Mouse (Mus musculus) olfactory bulb, adult 2 months (tissue): ENCODE results near the gene Rap1gap. TPM values are rescaled to one million over a fixed set of nuclear protein-coding genes. Genes with fewer than 3 reads are reported as not detected.

Experiments used
- H3K27ac ChIP-seq: fragments of 200-500 bp; 2 replicates; pipeline ENCODE4 v1.5.1; 2012; ENCODE audit warnings: low read depth, low read length; ENCODE audit not compliant: insufficient read depth
- H3K4me1 ChIP-seq: fragments of 200-500 bp; 2 replicates; pipeline ENCODE4 v1.6.1; 2012; ENCODE audit warnings: low read length; ENCODE audit not compliant: control insufficient read depth, insufficient read depth
- H3K4me3 ChIP-seq: fragments of 200-500 bp; 2 replicates; pipeline ENCODE4 v1.5.1; 2012; ENCODE audit warnings: mild to moderate bottlenecking, low read depth, low read length, moderate library complexity; ENCODE audit not compliant: insufficient read depth
- CTCF ChIP-seq: fragments of 200-500 bp; IDR thresholded peaks from 2 replicates; pipeline ENCODE4 v1.5.1; 2012; ENCODE audit warnings: low read depth, mild to moderate bottlenecking, low read length, moderate library complexity; ENCODE audit not compliant: insufficient read depth
- POLR2A ChIP-seq: fragments of 200-500 bp; IDR thresholded peaks from 2 replicates; pipeline ENCODE4 v1.6.1; 2012; ENCODE audit warnings: mild to moderate bottlenecking, low read depth, low read length, moderate library complexity; ENCODE audit not compliant: insufficient read depth
- WGBS: fragments of 180-500 bp; shearing (Covaris S2); methylation state at CpG from one replicate; pipeline ENCODE4 v1.1.7; 2018; 5-methylcytosine and 5-hydroxymethylcytosine counted together
- polyA plus RNA-seq: library from polyadenylated mRNA; stranded (reverse); fragments of >200 nt; gene quantifications from 2 replicates; pipeline ENCODE4 v1.2.4, GENCODE M21; 2012; ENCODE audit warnings: low replicate concordance; ENCODE audit not compliant: missing spikeins, insufficient read depth, insufficient read length

Rap1gap gene
- polyA plus RNA-seq, 1 experiment, result not detected

- Histone ChIP-seq H3K4me3 (no peak overlapping the region), H3K27ac (no peak overlapping the region), H3K4me1 (peaks cover 7% of the 10 kb centered on the region)
- 95% methylated on average over 6 of the region's 6 CpGs for WGBS
- no peak for TF ChIP-seq CTCF
- TF ChIP-seq POLR2A, result no peak
Observed at GRCm38 (mm10) chr4:137774505-137774904, 110.0 kb downstream of the Rap1gap start.

GRCm38 (mm10) chr4:137777866-137778265, 113.3 kb downstream of the Rap1gap start:
- TF ChIP-seq POLR2A (no peak), CTCF (no peak)
- WGBS, result 84% methylated on average over 4 of the region's 4 CpGs
- Histone ChIP-seq H3K4me1 (peaks cover 6% of the 10 kb centered on the region), H3K4me3 (no peak overlapping the region), H3K27ac (no peak overlapping the region)

- 51% methylated on average over 17 of the region's 17 CpGs for WGBS
- H3K4me3 ChIP-seq, result no peak overlapping the region
- H3K27ac ChIP-seq, result no peak overlapping the region
- H3K4me1 ChIP-seq, result peaks cover 9% of the 10 kb centered on the region
- TF ChIP-seq POLR2A, result no peak
- TF ChIP-seq CTCF, result no peak
Observed at GRCm38 (mm10) chr4:137778397-137779184, 114.1 kb downstream of the Rap1gap start.

Other genes with a start within 250 kb of the Rap1gap start
- not detected in 2 replicates for gene Cela3b, start 234.2 kb upstream of the Rap1gap start, polyA plus RNA-seq
- gene 1700013G24Rik, start 211.4 kb upstream of the Rap1gap start, polyA plus RNA-seq, result not detected in 2 replicates
- gene Hspg2, start 196.0 kb upstream of the Rap1gap start, polyA plus RNA-seq, result not detected in 2 replicates
- not detected in 2 replicates for gene Ldlrad2, start 90.2 kb upstream of the Rap1gap start, polyA plus RNA-seq
- 198 TPM in 1 of 2 replicates, not detected in the other for gene Usp48, start 71.0 kb upstream of the Rap1gap start, polyA plus RNA-seq
- gene Alpl, start 131.7 kb downstream of the Rap1gap start, polyA plus RNA-seq, result not detected in 2 replicates
- gene Ece1, start 197.5 kb downstream of the Rap1gap start, polyA plus RNA-seq, result not detected in 2 replicates